Mouse (Mus musculus) small intestine, adult 2 months (tissue): ENCODE measurements at regions not wholly inside any gene's neighbourhood (a gene's known extent, or its start where the extent isn't known, plus 50 kb on each side); places are given as distances from the start of the nearest gene placed in this dataset.

Source experiments
- H3K27ac ChIP-seq: fragments of 200-500 bp; 2 replicates; pipeline ENCODE4 v1.5.1; 2012; ENCODE audit warnings: low read depth, low read length, control low read depth, inconsistent platforms; ENCODE audit not compliant: insufficient read depth
- H3K27me3 ChIP-seq: fragments of 200-500 bp; 2 replicates; pipeline ENCODE4 v1.6.1; 2012; ENCODE audit warnings: mild to moderate bottlenecking, moderate library complexity, low read length, inconsistent platforms; ENCODE audit not compliant: control insufficient read depth, insufficient read depth
- H3K36me3 ChIP-seq: fragments of 200-500 bp; 2 replicates; pipeline ENCODE4 v1.6.1; 2012; ENCODE audit warnings: mild to moderate bottlenecking, low read length, control low read depth, inconsistent platforms; ENCODE audit not compliant: control insufficient read depth, insufficient read depth
- H3K4me1 ChIP-seq: fragments of 200-500 bp; 2 replicates; pipeline ENCODE4 v1.6.1; 2012; ENCODE audit warnings: low read length, inconsistent platforms, mixed read lengths; ENCODE audit not compliant: control insufficient read depth, insufficient read depth, insufficient read length
- H3K4me3 ChIP-seq: fragments of 200-500 bp; 2 replicates; pipeline ENCODE4 v1.5.1; 2012; ENCODE audit warnings: low read depth, mild to moderate bottlenecking, control low read depth, inconsistent platforms, low read length, moderate library complexity
- CTCF ChIP-seq: fragments of 200-500 bp; IDR thresholded peaks from 2 replicates; pipeline ENCODE4 v1.5.1; 2012; ENCODE audit warnings: low read depth, mild to moderate bottlenecking, control low read depth, inconsistent platforms, low read length, moderate library complexity, mixed read lengths; ENCODE audit not compliant: insufficient replicate concordance, insufficient read length; ENCODE audit errors: extremely low read depth
- POLR2A ChIP-seq: fragments of 200-500 bp; IDR thresholded peaks from 2 replicates; pipeline ENCODE4 v1.6.1; 2012; ENCODE audit warnings: low read depth, mild to moderate bottlenecking, control low read depth, inconsistent platforms, low read length, moderate library complexity
- WGBS: fragments of 180-500 bp; shearing (Covaris S2); methylation state at CpG from one replicate; pipeline ENCODE4 v1.1.7; 2018; 5-methylcytosine and 5-hydroxymethylcytosine counted together

DNA sequence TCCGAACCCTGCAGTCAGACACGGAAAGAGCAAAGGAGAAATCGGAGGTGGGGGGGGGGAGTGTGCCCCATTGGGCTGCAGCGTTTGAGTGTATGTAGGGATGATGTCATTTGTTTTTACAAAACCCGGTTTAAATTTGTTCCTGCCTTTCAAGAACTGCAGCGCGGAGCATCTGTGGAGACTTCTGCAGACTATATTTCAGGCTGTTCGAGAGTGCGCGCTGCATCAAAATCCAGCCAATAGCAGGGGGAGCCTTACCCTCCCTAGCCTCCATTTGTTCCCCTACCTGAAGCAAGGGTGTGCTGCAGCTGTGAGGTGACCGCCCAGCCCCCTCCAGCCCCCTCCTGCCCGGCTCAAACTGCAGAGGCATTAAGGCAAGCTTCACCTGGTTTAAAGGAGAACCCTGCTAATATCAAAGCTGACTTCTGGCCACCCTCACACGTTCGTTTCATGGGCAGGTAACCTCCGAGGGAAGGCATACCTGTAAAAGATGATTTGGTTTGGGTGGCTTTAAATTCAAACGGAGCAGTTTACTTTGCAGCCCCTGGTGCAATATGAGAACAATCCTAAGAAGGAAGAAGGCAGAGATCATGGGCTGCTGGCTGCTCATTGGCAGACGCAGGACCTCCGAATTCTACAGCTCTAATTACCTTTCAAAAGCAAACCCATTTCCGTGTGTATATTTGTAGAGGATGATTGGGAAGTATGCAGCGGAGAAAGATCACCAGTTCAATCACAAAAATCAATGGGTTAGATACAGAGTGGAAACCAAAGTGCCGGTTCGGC, 193.3 kb upstream of the Klf12 start:
- Histone ChIP-seq H3K27ac (no peak overlapping the region), H3K36me3 (no peaks in the 10 kb centered on the region), H3K27me3 (peaks cover 6% of the 10 kb centered on the region; the same call in 1 of the 2 replicates), H3K4me3 (no peak overlapping the region), H3K4me1 (no peaks in the 10 kb centered on the region)
- TF ChIP-seq POLR2A (no peak), CTCF (no peak)
- 7% methylated on average over 22 of the region's 22 CpGs for WGBS

DNA sequence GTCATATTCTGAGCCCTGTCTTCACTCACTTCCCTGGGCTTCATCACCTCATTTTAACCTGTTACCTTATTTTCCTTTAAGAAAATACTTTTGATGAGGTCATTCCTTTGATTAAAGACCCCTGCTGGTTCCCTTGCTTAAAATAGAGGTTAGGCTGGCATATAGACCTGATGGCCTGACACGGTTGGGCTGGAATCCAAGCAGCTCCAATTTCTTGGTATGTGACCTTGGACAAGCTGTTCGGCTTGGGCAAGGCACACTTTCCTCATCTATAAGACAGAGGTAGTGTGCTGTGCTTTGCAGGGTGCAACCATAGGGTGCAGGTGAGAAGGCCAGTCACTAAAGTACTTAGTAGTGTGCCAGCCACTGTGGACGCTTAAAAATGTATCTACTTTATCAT, 183.8 kb upstream of the Klf12 start:
- Histone ChIP-seq H3K27ac (no peak overlapping the region), H3K36me3 (no peaks in the 10 kb centered on the region), H3K4me3 (no peak overlapping the region), H3K27me3 (no peaks in the 10 kb centered on the region), H3K4me1 (no peaks in the 10 kb centered on the region)
- TF ChIP-seq POLR2A, result no peak
- no peak for TF ChIP-seq CTCF
- WGBS, result 74% methylated on average over 3 of the region's 3 CpGs

DNA sequence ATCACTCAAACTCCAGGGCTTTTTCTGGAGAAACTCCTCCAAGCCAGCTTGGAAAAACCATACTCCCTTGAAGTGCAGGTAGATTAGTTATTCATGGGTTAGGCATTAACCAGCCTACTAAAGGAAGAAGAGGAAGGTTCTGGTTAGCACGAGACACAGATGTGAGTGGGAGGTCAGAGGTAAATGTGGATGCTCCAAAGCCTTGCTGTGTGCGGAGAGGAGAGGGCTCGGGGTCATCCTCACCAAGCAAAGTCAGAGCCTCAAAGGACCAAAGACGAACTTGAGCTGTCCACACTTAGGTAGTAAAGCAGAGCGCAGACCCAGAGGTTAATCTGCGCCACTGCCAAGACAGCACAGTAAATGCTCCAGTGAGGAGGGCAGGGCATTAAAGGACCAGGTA, 177.8 kb upstream of the Klf12 start:
- 77% methylated on average over 6 of the region's 6 CpGs for WGBS
- Histone ChIP-seq H3K27ac (no peak overlapping the region), H3K4me3 (no peak overlapping the region), H3K4me1 (no peaks in the 10 kb centered on the region; the same call in 1 of the 2 replicates), H3K27me3 (no peaks in the 10 kb centered on the region), H3K36me3 (no peaks in the 10 kb centered on the region)
- TF ChIP-seq CTCF, result no peak
- TF ChIP-seq POLR2A, result no peak

DNA sequence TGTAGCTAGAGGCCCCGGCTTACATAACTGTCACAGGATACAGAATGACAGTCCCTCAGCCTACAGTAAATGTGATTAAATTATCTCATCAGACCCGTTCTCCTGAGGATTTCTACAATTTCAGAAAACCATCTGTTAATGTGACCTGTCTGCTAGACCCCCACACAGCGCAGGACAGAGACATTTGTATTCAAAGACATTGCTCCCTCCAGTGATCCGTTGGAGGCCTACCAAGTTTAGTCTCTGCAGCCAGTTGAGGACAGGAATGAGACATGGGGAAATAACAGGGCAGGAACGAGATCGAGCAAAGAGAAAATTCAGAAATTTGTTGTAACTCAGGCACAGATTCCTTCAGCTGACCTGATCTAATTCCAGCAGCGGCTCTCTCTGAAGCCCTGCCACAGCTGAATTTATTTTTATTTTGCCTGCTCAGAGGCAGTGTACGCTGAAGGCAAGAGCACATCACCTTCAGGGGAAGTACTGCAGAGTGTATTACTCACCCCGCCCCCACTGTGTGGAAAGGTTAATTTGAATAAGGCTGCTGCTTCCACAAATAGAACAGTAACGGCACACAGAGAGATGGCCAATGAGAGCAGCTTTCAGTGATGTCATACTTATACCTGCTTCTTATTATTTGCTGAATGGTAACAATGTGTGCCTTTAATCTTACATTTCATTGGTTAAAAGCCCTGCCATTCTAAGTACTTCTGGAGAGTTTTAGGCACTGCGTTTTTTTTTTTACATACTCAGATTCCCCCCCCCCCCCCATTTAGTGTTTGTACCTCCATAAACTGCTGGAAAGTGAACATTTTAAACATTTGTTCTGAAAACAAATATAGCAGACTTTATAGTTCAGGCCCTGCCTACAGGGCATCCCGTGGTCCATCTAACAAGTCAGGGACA, 176.9 kb upstream of the Klf12 start:
- Histone ChIP-seq H3K4me1 (no peaks in the 10 kb centered on the region; the same call in 1 of the 2 replicates), H3K27me3 (no peaks in the 10 kb centered on the region), H3K36me3 (no peaks in the 10 kb centered on the region), H3K4me3 (no peak overlapping the region), H3K27ac (no peak overlapping the region)
- no peak for TF ChIP-seq POLR2A
- TF ChIP-seq CTCF, result no peak
- WGBS, result 64% methylated on average over 12 of the region's 12 CpGs

DNA sequence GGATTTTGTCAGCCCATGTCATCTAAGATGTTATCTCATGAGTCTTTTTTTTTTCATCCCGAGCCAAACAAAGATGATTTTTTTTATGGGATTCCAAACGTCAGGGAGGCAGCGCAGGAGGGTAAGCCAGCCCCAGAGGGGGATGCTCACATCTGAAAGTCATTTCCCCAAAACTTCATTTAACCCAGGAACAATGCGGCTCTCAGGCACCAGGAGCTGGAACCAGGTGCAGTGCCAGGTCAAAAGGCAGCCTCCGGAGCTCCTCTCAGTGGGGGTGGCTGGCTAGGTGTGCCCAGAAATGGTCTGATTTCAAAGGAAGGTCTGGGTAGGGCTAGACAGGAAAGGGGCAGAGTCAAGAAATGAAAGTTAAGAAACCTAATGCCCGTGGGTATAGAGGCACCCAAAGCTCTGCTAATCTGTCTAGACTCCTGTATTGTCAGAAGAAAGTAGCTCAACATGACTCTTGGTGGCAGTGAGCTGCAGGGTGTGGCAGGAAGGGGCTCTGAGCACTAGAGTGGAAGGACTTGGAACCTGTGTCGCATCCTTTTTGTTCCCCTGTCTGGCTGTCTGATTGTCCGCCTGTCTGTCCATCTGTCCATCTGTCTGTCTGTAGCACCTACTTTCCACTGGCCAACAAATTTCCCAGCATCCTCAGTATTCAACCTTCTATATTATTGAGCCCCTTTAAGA, 175.3 kb upstream of the Klf12 start:
- WGBS, result 26% methylated on average over 8 of the region's 8 CpGs
- H3K4me3 ChIP-seq, result no peak overlapping the region
- no peaks in the 10 kb centered on the region for H3K27me3 ChIP-seq
- no peak overlapping the region for H3K27ac ChIP-seq
- no peaks in the 10 kb centered on the region for H3K36me3 ChIP-seq
- no peaks in the 10 kb centered on the region; the same call in 1 of the 2 replicates for H3K4me1 ChIP-seq
- no peak for TF ChIP-seq POLR2A
- TF ChIP-seq CTCF, result no peak

DNA sequence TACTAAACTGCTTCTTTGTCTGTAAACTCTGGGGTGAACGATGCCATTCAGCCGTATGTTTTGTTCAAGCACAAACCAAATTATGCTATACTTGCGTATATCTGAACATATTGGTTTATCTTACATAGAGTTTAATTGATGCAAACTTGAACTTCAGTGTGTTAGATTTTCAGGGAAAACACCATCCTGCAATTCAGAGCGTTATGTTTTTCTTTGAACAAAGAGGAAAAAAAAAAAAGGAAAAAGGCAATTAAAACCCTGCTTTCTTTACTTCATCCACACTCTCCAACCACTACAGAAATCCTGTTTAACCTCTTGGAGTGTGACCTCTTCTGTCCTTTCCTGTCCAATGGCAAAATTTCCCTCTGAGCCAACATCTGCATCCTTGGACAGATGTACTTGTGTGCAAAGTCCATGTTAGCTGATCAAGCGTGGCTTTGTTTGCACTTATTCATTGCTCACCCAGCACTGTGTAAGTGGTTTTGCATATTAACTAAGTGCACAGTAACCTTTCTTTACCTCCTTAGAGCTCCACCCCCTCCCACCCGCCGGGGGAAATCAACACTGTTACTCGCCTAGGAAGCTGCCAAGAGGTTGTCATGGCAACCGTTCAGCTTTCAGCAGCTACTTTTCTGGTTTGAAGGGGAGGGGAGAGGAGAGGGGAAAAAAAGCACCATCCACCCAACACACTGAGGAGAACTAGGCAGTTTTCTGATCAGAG, 174.4 kb upstream of the Klf12 start:
- no peaks in the 10 kb centered on the region for H3K27me3 ChIP-seq
- H3K4me1 ChIP-seq, result no peaks in the 10 kb centered on the region; the same call in 1 of the 2 replicates
- no peaks in the 10 kb centered on the region for H3K36me3 ChIP-seq
- no peak overlapping the region for H3K27ac ChIP-seq
- WGBS, result 23% methylated on average over 9 of the region's 9 CpGs
- H3K4me3 ChIP-seq, result no peak overlapping the region
- TF ChIP-seq POLR2A, result no peak
